Mouse (Mus musculus): ENCODE measurements around the gene Pspc1. TPM values are rescaled to one million over a fixed set of nuclear protein-coding genes. Genes with fewer than 3 reads are reported as not detected.
"Not testable (repeated sequence)": the region's sequence is repeated elsewhere in the genome, so short reads cannot be mapped to it uniquely, and the experiment has no call there.

Pspc1 gene
- polyA plus RNA-seq, 1 experiment from 2014 or later: 34.3 TPM

- Histone ChIP-seq H3K27ac (peak overlapping the region; percentile 96), H3K36me3 (no peaks in the 10 kb centered on the region; the same call in 1 of the 2 replicates), H3K9me3 (no peaks in the 10 kb centered on the region), H3K9ac (peak overlapping the region; percentile 91), H3K4me2 (replicated peaks) (peak overlapping the region; percentile 80), H3K4me3 (peak overlapping the region; percentile 97), H3K27me3 (no peaks in the 10 kb centered on the region), H3K4me1 (peaks cover 25% of the 10 kb centered on the region)
- peak; percentile 4; the same call in 1 of the 2 replicates for ATAC-seq (ENCODE audit: low FRiP score, low read depth)
- WGBS: under 1% methylated on average over 71 of the region's 71 CpGs
Measured at GRCm38 (mm10) chr14:56777360-56778136, 568 bp downstream of the Pspc1 start.

GRCm38 (mm10) chr14:56776571-56777238, 1.4 kb downstream of the Pspc1 start:
- Histone ChIP-seq H3K9me3 (no peaks in the 10 kb centered on the region), H3K27me3 (no peaks in the 10 kb centered on the region), H3K27ac (no peak overlapping the region), H3K4me3 (peak overlapping the region; percentile 97), H3K4me1 (peaks cover 25% of the 10 kb centered on the region), H3K9ac (peak overlapping the region; percentile 91), H3K4me2 (replicated peaks) (peak overlapping the region; percentile 80), H3K36me3 (peaks cover 6% of the 10 kb centered on the region)
- no peak for ATAC-seq (ENCODE audit: low FRiP score, low read depth)
- 34% methylated on average over 11 of the region's 11 CpGs for WGBS

- Histone ChIP-seq H3K4me1 (peaks cover 25% of the 10 kb centered on the region), H3K9ac (no peak overlapping the region), H3K36me3 (peaks cover 17% of the 10 kb centered on the region), H3K27me3 (no peaks in the 10 kb centered on the region), H3K4me2 (replicated peaks) (peak overlapping the region; percentile 80), H3K9me3 (no peaks in the 10 kb centered on the region), H3K27ac (no peak overlapping the region), H3K4me3 (peak overlapping the region; percentile 23)
- no peak for ATAC-seq (ENCODE audit: low FRiP score, low read depth)
- 65% methylated on average over 4 of the region's 4 CpGs for WGBS
Measured at GRCm38 (mm10) chr14:56775416-56775815, 2.7 kb downstream of the Pspc1 start.

GRCm38 (mm10) chr14:56766438-56766837, 11.7 kb downstream of the Pspc1 start:
- not testable (repeated sequence) for ATAC-seq (ENCODE audit: low FRiP score, low read depth)

GRCm38 (mm10) chr14:56765117-56765516, 13.0 kb downstream of the Pspc1 start:
- H3K27ac ChIP-seq; H3K4me1 ChIP-seq; H3K4me3 ChIP-seq; H3K9me3 ChIP-seq; ATAC-seq (ENCODE audit: low FRiP score, low read depth); H3K9ac ChIP-seq; H3K4me2 ChIP-seq (replicated peaks); H3K27me3 ChIP-seq: not testable (repeated sequence)
- WGBS: 89% methylated on average over 3 of the region's 3 CpGs
- peaks cover 52% of the 10 kb centered on the region for H3K36me3 ChIP-seq

More at GRCm38 (mm10) chr14:56766438-56766837, 11.7 kb downstream of the Pspc1 start:
- H3K4me2 ChIP-seq (replicated peaks); H3K4me1 ChIP-seq; H3K27me3 ChIP-seq; H3K4me3 ChIP-seq; H3K9me3 ChIP-seq; H3K9ac ChIP-seq; H3K27ac ChIP-seq: not testable (repeated sequence)
- WGBS: 87% methylated on average over 2 of the region's 2 CpGs
- peaks cover 49% of the 10 kb centered on the region for H3K36me3 ChIP-seq

GRCm38 (mm10) chr14:56751282-56751681, 26.8 kb downstream of the Pspc1 start:
- H3K9me3 ChIP-seq: no peaks in the 10 kb centered on the region
- ATAC-seq (ENCODE audit: low FRiP score, low read depth): no peak
- no peak overlapping the region for H3K27ac ChIP-seq
- no peaks in the 10 kb centered on the region for H3K27me3 ChIP-seq
- H3K4me1 ChIP-seq: no peaks in the 10 kb centered on the region
- WGBS: 94% methylated on average over 4 of the region's 4 CpGs
- H3K36me3 ChIP-seq: peaks cover 61% of the 10 kb centered on the region
- H3K4me2 ChIP-seq (replicated peaks): no peak overlapping the region
- no peak overlapping the region for H3K4me3 ChIP-seq
- H3K9ac ChIP-seq: no peak overlapping the region

GRCm38 (mm10) chr14:56740175-56740574, 37.9 kb downstream of the Pspc1 start:
- Histone ChIP-seq H3K4me1 (no peaks in the 10 kb centered on the region), H3K4me3 (no peak overlapping the region), H3K9me3 (no peaks in the 10 kb centered on the region), H3K27me3 (no peaks in the 10 kb centered on the region), H3K9ac (no peak overlapping the region), H3K27ac (no peak overlapping the region), H3K4me2 (replicated peaks) (no peak overlapping the region), H3K36me3 (peaks cover 32% of the 10 kb centered on the region)
- WGBS: 83% methylated on average over 1 of the region's 1 CpGs
- ATAC-seq (ENCODE audit: low FRiP score, low read depth): no peak

GRCm38 (mm10) chr14:56726493-56726892, 51.6 kb downstream of the Pspc1 start:
- Histone ChIP-seq H3K4me2 (replicated peaks) (no peak overlapping the region), H3K9ac (no peak overlapping the region), H3K4me1 (no peaks in the 10 kb centered on the region), H3K27ac (no peak overlapping the region), H3K27me3 (no peaks in the 10 kb centered on the region), H3K9me3 (no peaks in the 10 kb centered on the region), H3K36me3 (peaks cover 13% of the 10 kb centered on the region), H3K4me3 (no peak overlapping the region)
- no peak for ATAC-seq (ENCODE audit: low FRiP score, low read depth)
- 88% methylated on average over 1 of the region's 1 CpGs for WGBS

GRCm38 (mm10) chr14:56705687-56706086, 72.4 kb downstream of the Pspc1 start:
- ATAC-seq (ENCODE audit: low FRiP score, low read depth): no peak
- WGBS: 55% methylated on average over 4 of the region's 4 CpGs
- no peak overlapping the region for H3K9ac ChIP-seq
- no peak overlapping the region for H3K27ac ChIP-seq
- H3K36me3 ChIP-seq: peaks cover 8% of the 10 kb centered on the region; the same call in 1 of the 2 replicates
- H3K4me3 ChIP-seq: no peak overlapping the region
- no peak overlapping the region for H3K4me2 ChIP-seq (replicated peaks)
- no peaks in the 10 kb centered on the region for H3K4me1 ChIP-seq
- no peaks in the 10 kb centered on the region for H3K9me3 ChIP-seq
- no peaks in the 10 kb centered on the region for H3K27me3 ChIP-seq

- 95% methylated on average over 4 of the region's 4 CpGs for WGBS
- no peak overlapping the region for H3K4me3 ChIP-seq
- H3K27me3 ChIP-seq: no peaks in the 10 kb centered on the region
- no peak overlapping the region for H3K27ac ChIP-seq
- H3K4me2 ChIP-seq (replicated peaks): no peak overlapping the region
- H3K36me3 ChIP-seq: peaks cover 26% of the 10 kb centered on the region
- ATAC-seq (ENCODE audit: low FRiP score, low read depth): no peak
- no peak overlapping the region for H3K9ac ChIP-seq
- H3K4me1 ChIP-seq: no peaks in the 10 kb centered on the region
- H3K9me3 ChIP-seq: no peaks in the 10 kb centered on the region
Measured at GRCm38 (mm10) chr14:56702644-56703043, 75.5 kb downstream of the Pspc1 start.

- no peak overlapping the region for H3K4me2 ChIP-seq (replicated peaks)
- H3K4me1 ChIP-seq: no peaks in the 10 kb centered on the region
- H3K27ac ChIP-seq: no peak overlapping the region
- no peak overlapping the region for H3K9ac ChIP-seq
- ATAC-seq (ENCODE audit: low FRiP score, low read depth): no peak
- peaks cover 74% of the 10 kb centered on the region for H3K36me3 ChIP-seq
- no peaks in the 10 kb centered on the region for H3K9me3 ChIP-seq
- 88% methylated on average over 5 of the region's 5 CpGs for WGBS
- no peaks in the 10 kb centered on the region for H3K27me3 ChIP-seq
- no peak overlapping the region for H3K4me3 ChIP-seq
Measured at GRCm38 (mm10) chr14:56697836-56698235, 80.3 kb downstream of the Pspc1 start.

GRCm38 (mm10) chr14:56695495-56695894, 82.6 kb downstream of the Pspc1 start:
- no peaks in the 10 kb centered on the region for H3K9me3 ChIP-seq
- no peaks in the 10 kb centered on the region for H3K27me3 ChIP-seq
- no peaks in the 10 kb centered on the region for H3K4me1 ChIP-seq
- H3K27ac ChIP-seq: no peak overlapping the region
- no peak overlapping the region for H3K9ac ChIP-seq
- ATAC-seq (ENCODE audit: low FRiP score, low read depth): no peak
- H3K36me3 ChIP-seq: peaks cover 95% of the 10 kb centered on the region
- WGBS: 84% methylated on average over 3 of the region's 3 CpGs
- no peak overlapping the region for H3K4me3 ChIP-seq
- no peak overlapping the region for H3K4me2 ChIP-seq (replicated peaks)
